Mouse (Mus musculus) cerebellum, postnatal 14 days (tissue): Measurements from ENCODE around the gene Ppip5k2.
"Not testable (repeated sequence)": the region's sequence is repeated elsewhere in the genome, so short reads cannot be mapped to it uniquely, and the experiment has no call there.

Experiments
- DNase-seq, 2 experiments: peaks; one replicate each; pipeline ENCODE4 v3.0.0; 2021; ENCODE audit warnings: mixed read lengths in 2 of 2

Gene Ppip5k2

GRCm38 (mm10) chr1:97769904-97770753 lies at the start of gene Ppip5k2, which contains the start of gene Gin1:
TSS of gene Ppip5k2 (minus strand) at chr1:97770411.
TSS of gene Gin1 (plus strand) at chr1:97770172.
- peak; percentile 97 for DNase-seq

DNA sequence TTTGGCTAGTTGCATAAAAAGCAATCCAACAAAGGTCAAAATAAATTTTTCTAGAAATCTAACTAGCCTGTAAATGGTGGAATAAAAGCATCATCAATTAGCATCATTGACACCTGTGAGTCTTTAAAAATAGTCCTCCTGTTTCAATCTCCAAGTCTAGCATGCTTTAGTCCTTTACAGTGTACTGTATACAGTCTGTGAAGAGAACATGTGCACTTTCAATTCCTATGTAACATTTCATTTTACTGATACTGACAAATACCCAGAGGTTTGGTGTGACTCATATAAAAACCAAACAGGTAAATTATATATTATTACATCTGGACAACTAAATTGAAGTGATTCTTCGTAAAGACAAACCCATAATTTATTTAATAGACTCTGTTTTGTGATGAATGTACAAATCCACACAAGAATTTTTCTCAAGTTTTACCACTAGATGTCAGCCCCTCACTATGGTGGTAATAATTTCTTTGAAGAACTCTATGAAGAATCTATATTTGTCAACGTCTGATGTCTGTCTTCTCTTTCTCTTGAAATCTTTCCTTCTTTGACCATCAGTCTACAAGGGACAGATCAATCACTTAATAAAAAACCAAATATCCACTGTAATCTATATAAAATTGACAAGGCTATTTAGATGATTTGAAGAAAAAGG lies 39.2 kb upstream of the Ppip5k2 start:
- DNase-seq, result peak in 1 of 2 experiments; percentile 52

DNA sequence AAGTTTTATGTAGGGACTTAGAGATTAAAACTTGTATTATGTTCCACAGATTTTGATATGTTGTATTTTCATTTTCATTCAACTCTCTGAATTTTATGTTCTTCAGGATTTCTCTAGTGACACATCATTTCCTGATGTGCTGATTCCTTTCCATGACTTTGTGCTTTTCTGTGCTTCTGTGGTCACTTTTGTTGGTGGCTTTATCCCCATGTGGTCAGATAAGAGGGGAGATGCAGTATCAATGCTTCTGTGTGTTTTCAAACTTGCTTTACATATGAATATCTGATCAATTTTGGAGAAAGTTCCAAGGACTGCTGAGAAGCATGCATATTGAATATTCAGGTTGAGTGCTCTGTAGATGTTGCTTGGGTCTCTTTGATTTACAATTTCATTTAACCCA lies 34.3 kb upstream of the Ppip5k2 start:
- no peak for DNase-seq

DNA sequence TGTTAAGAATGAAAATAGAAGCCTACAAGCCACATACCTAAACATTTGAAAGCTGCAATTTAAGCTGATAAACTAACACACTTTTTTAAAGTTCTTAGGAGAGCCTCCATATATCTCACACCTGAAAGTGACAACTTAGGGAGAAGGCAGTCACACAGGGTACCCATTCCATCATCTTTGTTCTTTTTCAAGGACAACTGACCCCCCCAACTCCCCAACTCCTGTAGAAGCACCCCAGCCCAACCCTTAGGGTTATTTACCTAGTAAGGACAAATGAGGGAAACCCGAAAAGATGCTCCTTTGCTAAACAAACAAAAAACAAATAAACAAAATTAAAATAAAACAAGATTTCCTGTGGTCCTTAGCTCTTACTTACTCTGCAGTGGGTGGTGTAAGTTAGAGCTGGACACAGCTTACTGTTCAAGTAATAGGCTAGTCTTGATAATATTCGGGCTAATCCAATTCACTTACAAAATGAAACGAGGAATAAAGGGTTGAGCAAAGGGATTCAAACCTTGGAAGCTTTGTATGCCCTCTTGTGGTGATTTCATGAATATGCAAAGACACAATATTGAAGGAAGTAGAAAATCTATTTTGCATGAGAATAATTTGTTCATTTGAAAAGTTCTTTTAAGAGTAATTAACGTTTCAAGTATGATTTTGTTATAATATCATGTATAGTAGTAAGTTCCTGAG lies 32.1 kb upstream of the Ppip5k2 start:
- peak in 1 of 2 experiments; percentile 7 for DNase-seq

DNA sequence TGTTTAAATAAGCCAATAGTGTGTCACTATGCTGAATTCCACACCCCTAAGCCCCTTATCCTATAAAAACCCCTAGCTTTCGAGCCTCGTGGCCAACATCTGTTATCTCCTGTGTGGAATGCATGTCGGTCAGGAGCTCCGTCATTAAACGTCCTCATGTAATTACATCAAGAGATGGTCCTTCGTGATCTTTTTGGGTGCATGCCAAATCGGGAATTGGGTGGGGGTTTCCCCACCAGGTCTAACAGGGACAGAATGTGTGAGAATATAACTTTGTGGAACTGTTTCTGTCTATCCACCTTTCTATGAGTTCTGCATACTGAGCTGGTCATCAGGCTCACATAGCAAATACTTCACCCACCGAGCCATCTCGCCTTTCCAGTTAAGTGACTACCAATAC lies 25.7 kb upstream of the Ppip5k2 start:
- no peak for DNase-seq

GRCm38 (mm10) chr1:97794110-97794509 lies 23.9 kb upstream of the Ppip5k2 start:
- DNase-seq, result no peak

- no peak for DNase-seq
Measured at GRCm38 (mm10) chr1:97788490-97788889, 18.3 kb upstream of the Ppip5k2 start.

DNA sequence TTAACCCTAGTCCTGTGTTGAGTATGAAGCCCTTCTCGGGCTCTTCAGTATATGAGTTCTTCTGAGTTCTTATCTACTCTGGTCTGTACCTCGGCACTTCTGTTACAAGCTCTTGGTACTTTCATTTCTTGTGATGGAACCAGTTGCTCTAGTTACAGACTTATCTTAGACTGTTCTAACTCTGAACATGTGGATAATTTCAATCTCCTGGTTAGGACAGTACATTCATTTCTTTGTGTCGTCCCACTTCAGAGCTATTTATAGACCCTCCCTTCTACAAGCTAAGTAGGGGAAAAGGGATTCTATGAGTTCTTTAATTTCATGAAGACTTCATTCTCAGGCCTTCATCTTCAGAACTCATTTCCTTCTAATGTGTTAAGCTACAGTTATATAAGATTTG lies 17.5 kb upstream of the Ppip5k2 start:
- DNase-seq, result no peak

DNA sequence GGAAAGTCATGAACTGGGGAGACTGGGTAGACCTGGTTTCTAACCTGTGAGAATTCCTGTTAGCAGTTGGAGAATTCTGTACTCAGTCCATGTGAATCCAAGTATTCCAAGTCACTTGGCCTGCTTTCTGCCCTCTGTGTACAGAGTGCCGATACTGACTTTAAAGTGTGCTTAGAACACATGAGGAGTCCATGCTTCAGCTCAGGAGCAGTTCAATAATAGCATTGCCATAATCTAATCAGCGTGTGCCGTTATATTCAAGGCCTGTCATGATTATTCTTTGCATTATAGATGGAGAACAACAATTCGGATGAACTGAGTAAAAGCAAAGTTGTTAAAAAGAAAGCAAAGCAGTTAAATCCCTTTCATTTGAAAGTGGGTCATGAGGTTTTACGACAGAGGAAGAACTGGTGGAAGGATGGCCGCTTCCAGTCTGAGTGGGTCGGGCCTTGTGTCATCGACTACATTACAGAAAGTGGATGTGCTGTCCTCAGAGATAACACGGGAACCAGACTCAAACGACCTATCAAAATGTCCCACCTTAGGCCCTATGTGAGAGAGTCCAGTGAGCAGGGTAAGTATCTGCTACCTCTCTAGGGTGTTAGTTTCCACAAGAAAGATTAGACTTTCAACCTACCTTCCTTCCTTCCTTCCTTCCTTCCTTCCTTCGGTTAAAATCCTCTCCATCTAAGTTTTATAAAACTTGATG lies 15.6 kb upstream of the Ppip5k2 start:
- no peak for DNase-seq

DNA sequence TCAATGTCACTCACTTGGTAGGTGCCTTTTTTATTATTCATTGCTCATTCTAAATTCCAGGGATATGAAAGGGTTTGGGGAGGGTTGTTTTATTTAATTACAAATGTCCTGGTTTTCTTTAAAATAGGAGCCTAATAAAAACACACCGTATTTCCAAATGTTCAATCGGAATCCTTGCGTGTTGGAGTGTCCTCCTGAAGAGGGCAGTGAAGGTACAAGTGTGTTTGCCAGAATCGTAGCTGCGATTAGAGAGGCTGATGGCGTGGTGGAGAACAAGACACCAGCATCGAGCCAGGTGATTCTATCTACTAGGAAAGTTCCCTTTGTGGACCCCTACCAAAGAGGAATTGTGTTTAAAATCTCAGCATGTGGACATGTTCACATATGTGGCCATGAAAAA lies 14.7 kb upstream of the Ppip5k2 start:
- no peak for DNase-seq

DNA sequence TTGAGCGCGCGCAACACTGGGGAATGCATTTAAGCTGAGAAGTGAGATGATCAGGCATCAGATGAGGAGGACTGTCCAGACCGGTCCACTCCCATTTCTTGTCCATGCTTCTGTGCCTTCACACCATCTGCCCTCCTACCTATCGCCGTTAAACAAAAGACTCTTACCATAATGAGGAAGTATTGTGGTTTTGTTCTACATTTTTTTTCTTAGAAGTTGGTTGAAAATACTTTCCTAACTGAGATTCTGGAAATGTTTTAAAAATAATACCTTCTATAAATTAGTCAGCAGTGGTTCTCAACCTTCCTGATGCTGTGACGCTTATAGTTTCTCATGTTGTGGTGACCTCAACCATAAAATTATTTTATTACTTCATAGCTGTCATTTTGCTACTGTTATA lies 11.5 kb upstream of the Ppip5k2 start:
- DNase-seq, result no peak

DNA sequence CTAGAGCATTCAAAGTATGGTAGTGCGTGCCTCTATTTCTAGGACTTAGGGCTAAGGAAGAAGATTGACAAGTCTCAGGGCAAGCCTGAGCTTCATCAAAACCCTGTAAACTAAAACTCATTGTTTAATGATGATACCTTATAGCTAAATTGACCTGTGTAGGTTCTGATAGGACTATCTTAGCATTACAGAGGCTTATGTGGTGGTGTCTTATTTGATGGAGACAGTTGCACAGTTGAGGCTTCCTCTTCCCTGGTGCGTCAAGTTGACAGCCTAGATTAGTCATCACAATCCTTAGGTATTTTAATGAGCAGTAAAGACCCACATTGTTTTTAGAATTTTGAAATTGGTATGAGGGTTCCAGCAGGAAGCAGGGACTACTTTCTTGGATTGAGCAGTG lies 3.8 kb upstream of the Ppip5k2 start:
- DNase-seq, result no peak

- no peak for DNase-seq
Measured at GRCm38 (mm10) chr1:97773362-97773761, 3.2 kb upstream of the Ppip5k2 start.

- DNase-seq, result no peak
Measured at GRCm38 (mm10) chr1:97771727-97772126, 1.5 kb upstream of the Ppip5k2 start.

DNA sequence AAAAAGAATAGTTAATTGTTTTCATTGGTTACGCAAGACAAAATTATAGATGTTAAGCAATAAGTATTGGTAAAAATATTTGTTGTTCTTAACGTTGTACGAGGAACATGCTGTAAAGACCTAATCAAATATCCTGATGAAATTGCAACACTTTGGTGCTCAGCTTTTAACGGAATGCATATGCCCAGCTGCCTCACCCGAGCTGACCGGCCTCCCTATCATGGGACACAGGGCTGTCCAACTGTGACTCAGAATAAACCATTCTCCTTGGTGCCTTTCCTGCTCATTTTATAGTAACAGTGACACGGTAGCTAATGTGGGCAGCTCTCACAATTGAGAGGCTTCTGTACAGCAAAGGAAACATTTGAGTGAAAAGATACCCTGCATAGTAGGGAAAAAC lies 907 bp upstream of the Ppip5k2 start:
- DNase-seq, result no peak

- DNase-seq, result peak; percentile 32 to 43
Measured at GRCm38 (mm10) chr1:97769294-97769903, 812 bp downstream of the Ppip5k2 start.

- no peak for DNase-seq
Measured at GRCm38 (mm10) chr1:97768906-97769293, 1.3 kb downstream of the Ppip5k2 start.

DNA sequence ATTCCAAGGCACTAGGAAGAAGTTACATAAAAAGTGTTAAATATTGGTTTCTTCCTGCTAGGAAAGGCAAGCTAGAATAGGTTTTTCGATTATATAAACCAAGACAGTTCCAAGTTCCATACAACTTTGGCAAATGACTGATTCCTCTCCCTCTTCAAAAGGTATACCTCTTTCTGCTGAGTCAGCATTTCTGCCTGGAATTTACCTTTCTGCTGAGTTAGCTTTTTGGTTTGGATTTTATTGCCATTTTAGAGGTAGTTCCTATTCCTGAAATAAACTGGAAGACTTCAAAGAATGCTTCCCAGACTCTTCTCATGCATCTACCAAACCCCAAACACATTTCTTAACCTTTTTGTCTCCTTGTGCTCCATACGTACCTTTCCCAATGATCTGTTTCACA lies 2.1 kb downstream of the Ppip5k2 start:
- no peak for DNase-seq

GRCm38 (mm10) chr1:97765712-97766111 lies 4.5 kb downstream of the Ppip5k2 start:
- not testable (repeated sequence) for DNase-seq

DNA sequence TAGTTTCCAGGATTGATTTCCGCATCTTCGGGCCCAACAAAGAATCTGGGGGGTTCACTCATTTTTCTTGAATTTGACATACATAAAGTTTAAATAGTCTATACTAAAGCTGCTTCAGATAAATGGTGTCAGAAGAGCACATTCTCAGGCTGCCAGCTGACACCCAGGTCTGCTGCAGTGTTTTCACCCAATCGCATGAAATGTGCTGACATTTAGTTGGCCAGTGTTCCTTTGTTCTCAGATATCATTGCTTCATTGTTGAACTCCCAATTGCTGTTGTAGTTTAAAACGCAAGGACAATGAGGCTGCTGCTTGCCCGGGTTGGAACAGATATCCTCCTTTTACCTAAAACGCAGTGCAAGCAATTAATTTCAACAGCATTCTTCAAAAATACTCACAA lies 8.7 kb downstream of the Ppip5k2 start:
- no peak for DNase-seq

DNA sequence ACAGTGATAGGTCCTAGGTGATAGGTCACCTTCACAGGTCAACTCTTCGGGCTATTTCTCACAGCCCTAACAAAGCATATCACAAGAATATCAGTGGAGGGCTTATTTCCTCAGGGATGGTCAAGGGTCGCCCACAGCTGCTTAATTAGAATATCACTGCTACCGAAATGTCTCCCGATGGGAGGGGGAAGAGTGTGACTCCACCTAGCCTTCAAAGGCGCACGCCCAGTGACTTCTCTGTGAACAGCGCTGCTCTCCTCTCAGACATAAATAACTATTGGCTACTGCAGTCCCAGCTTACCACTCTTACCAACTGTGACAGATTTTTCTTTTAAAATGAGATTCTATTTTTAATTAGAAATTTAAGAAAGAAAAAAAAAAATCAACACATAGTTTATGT lies 9.6 kb downstream of the Ppip5k2 start:
- DNase-seq, result no peak

- DNase-seq, result no peak
Measured at GRCm38 (mm10) chr1:97759841-97760240, 10.4 kb downstream of the Ppip5k2 start.

GRCm38 (mm10) chr1:97754392-97754791 lies 15.8 kb downstream of the Ppip5k2 start:
- no peak for DNase-seq
